Mouse (Mus musculus): ENCODE data around the gene Spef1. TPM values are rescaled to one million over a fixed set of nuclear protein-coding genes. Genes with fewer than 3 reads are reported as not detected.

The Spef1 gene
- total and polyA plus RNA-seq, 3 experiments = 0.34 to 1.2 (median 1.0) TPM

- dilution Hi-C loops (cut with MboI; ENCODE audit: extremely low pct_ligation_motif_present, extremely low pct_unique_long_range_greater_than_20kb, low sequenced_read_pairs) = no loop called here
- DNase-seq (ENCODE audit: extremely low read depth) = no peak
- H3K27me3 ChIP-seq (replicated peaks) = no peaks in the 10 kb centered on the region
- in situ Hi-C loops (cut with MboI; ENCODE audit: low pct_ligation_motif_present, low pct_unique_long_range_greater_than_20kb, low sequenced_read_pairs) = no loop called here
- H3K9ac ChIP-seq (ENCODE audit: insufficient read depth, low read depth) = no peak overlapping the region
- H3K4me3 ChIP-seq (replicated peaks in 1 of 3; ENCODE audit: low read depth in 2 of 3, low read length in 2 of 3, poor library complexity in 1 of 3) = no peak overlapping the region
- H3K79me2 ChIP-seq (replicated peaks; ENCODE audit: control insufficient read depth, extremely low read depth, insufficient read depth, poor library complexity, severe bottlenecking) = no peaks in the 10 kb centered on the region
- no peak overlapping the region for H3K27ac ChIP-seq (ENCODE audit: insufficient read depth, low read depth)
- H3K4me2 ChIP-seq (ENCODE audit: insufficient read depth, low read depth, poor library complexity, severe bottlenecking) = no peak overlapping the region
- TF ChIP-seq NELFE (IDR thresholded peaks at IDR 0.05; ENCODE audit: low read depth, low read length) = no peak
- TF ChIP-seq MXI1 (IDR thresholded peaks at IDR 0.05; ENCODE audit: low read depth, low read length) = no peak
- no peak for TF ChIP-seq MAX (IDR thresholded peaks at IDR 0.05; ENCODE audit: low read length)
- TF ChIP-seq MAZ (IDR thresholded peaks at IDR 0.05; ENCODE audit: low read depth, low read length) = no peak
- TF ChIP-seq SIN3A (IDR thresholded peaks at IDR 0.05; ENCODE audit: low read length) = no peak
- TF ChIP-seq ZC3H11A (IDR thresholded peaks at IDR 0.05; ENCODE audit: low read depth, low read length) = no peak
- no peak for TF ChIP-seq POLR2AphosphoS2 (IDR thresholded peaks at IDR 0.05; ENCODE audit: low read depth, low read length)
- no peak for TF ChIP-seq CTCF (conservative IDR thresholded peaks at IDR 0.05 in 1 of 2, IDR thresholded peaks at IDR 0.05 in 1 of 2; ENCODE audit: low read depth in 2 of 2, low read length in 2 of 2)
- peaks cover 20% of the 10 kb centered on the region for H3K9me3 ChIP-seq (replicated peaks; ENCODE audit: low read length)
- peaks cover 3 to 22% of the 10 kb centered on the region in 2 experiments for H3K36me3 ChIP-seq (replicated peaks in 1 of 2; ENCODE audit: control insufficient read depth in 1 of 2, insufficient read depth in 1 of 2, low read length in 1 of 2)
- peaks cover 3 to 10% of the 10 kb centered on the region in 2 experiments for H3K4me1 ChIP-seq (ENCODE audit: control insufficient read depth in 1 of 2, insufficient read depth in 2 of 2)
These were observed 16.8 kb upstream of the Spef1 start for GRCm38 (mm10) chr2:131203816-131204409.

GRCm38 (mm10) chr2:131201262-131201661, 14.2 kb upstream of the Spef1 start:
- Histone ChIP-seq H3K4me3 (replicated peaks in 1 of 3; ENCODE audit: low read depth in 2 of 3, low read length in 2 of 3, poor library complexity in 1 of 3) (no peak overlapping the region), H3K4me2 (ENCODE audit: insufficient read depth, low read depth, poor library complexity, severe bottlenecking) (no peak overlapping the region), H3K9ac (ENCODE audit: insufficient read depth, low read depth) (no peak overlapping the region), H3K36me3 (replicated peaks in 1 of 2; ENCODE audit: control insufficient read depth in 1 of 2, insufficient read depth in 1 of 2, low read length in 1 of 2) (peaks cover 6 to 45% of the 10 kb centered on the region in 2 experiments), H3K79me2 (replicated peaks; ENCODE audit: control insufficient read depth, extremely low read depth, insufficient read depth, poor library complexity, severe bottlenecking) (no peaks in the 10 kb centered on the region), H3K9me3 (replicated peaks; ENCODE audit: low read length) (peaks cover 20% of the 10 kb centered on the region), H3K4me1 (ENCODE audit: control insufficient read depth in 1 of 2, insufficient read depth in 2 of 2) (peaks cover 12 to 25% of the 10 kb centered on the region in 2 experiments), H3K27ac (ENCODE audit: insufficient read depth, low read depth) (no peak overlapping the region), H3K27me3 (replicated peaks) (no peaks in the 10 kb centered on the region)
- in situ Hi-C loops (cut with MboI; ENCODE audit: low pct_ligation_motif_present, low pct_unique_long_range_greater_than_20kb, low sequenced_read_pairs) = no loop called here
- TF ChIP-seq ZMIZ1 (IDR thresholded peaks at IDR 0.05; ENCODE audit: low read depth, low read length) (no peak), ZNF384 (IDR thresholded peaks at IDR 0.05; ENCODE audit: low read depth, low read length) (no peak), ZKSCAN1 (IDR thresholded peaks at IDR 0.05; ENCODE audit: borderline replicate concordance, low read depth, low read length) (no peak), UBTF (IDR thresholded peaks at IDR 0.05; ENCODE audit: low read depth, low read length) (no peak), PAX5 (IDR thresholded peaks at IDR 0.05; ENCODE audit: low read length) (no peak), EP300 (IDR thresholded peaks at IDR 0.05; ENCODE audit: low read length) (no peak), GABPA (IDR thresholded peaks at IDR 0.05; ENCODE audit: insufficient replicate concordance, low read depth, low read length) (no peak), CHD2 (IDR thresholded peaks at IDR 0.05; ENCODE audit: low read length) (no peak), TBP (conservative IDR thresholded peaks at IDR 0.05; ENCODE audit: low read depth, low read length) (no peak), RAD21 (IDR thresholded peaks at IDR 0.05; ENCODE audit: low read depth, low read length) (no peak)
- no peak for DNase-seq (ENCODE audit: extremely low read depth)
- dilution Hi-C loops (cut with MboI; ENCODE audit: extremely low pct_ligation_motif_present, extremely low pct_unique_long_range_greater_than_20kb, low sequenced_read_pairs) = no loop called here
